Mouse (Mus musculus) gastrocnemius, adult 18-20 months (tissue): ENCODE data around the gene Foxo3. TPM values are rescaled to one million over a fixed set of nuclear protein-coding genes. Genes with fewer than 3 reads are reported as not detected.

ENCODE experiments used
- DNase-seq: peaks from one replicate; pipeline ENCODE4 v3.0.0; 2021; ENCODE audit warnings: low spot score
- total RNA-seq, 2 experiments: library from RNA; stranded (reverse); gene quantifications; 2 replicates each; pipeline ENCODE4 v1.2.3; 2021

Gene Foxo3
- total RNA-seq, 2 experiments from 2014 or later: 23.3 to 29.8 TPM

DNA sequence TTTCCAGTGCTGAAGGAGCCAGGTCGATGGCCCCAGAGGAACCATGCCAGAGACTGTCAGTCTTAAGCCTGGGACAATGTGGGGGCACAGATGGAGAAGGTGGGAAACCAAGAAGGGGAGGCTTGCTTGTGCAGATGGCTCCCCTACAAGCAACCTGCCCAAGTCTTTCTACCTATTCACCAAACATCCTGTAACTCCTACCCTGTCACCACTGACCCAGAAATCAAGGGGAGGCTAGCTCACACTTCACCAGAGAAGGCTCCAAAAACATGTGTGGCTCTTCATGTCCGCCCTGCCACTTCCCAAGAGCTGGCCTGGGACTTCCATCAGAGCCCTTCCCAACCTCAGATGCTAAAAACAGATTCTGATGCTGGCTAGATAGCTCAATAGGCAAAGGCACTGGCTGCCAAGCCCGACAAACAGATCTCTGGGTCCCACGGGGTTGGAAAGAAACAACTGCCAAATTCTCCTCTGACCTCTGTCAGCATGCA, 48.8 kb downstream of the Foxo3 start:
- peak; percentile 62 for DNase-seq

DNA sequence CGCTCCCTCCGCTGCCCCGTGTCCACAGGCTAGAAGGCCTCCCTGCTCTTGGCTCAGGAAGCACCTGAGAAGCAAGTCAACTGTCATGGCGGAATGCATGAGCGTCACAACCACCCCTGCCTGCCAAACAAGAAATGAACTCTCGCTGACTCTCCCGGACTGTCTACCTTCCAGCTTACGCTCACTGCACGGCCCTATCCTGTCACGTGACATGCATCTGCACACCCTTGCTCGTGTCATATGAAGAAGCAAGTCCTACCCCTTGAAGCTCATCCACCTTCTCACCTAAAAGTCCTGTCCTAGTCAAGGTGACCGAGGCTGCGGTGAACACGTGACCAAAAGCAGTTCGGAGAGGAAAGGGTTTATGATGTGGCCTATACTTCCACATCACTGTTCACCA, 50.4 kb downstream of the Foxo3 start:
- DNase-seq: no peak

DNA sequence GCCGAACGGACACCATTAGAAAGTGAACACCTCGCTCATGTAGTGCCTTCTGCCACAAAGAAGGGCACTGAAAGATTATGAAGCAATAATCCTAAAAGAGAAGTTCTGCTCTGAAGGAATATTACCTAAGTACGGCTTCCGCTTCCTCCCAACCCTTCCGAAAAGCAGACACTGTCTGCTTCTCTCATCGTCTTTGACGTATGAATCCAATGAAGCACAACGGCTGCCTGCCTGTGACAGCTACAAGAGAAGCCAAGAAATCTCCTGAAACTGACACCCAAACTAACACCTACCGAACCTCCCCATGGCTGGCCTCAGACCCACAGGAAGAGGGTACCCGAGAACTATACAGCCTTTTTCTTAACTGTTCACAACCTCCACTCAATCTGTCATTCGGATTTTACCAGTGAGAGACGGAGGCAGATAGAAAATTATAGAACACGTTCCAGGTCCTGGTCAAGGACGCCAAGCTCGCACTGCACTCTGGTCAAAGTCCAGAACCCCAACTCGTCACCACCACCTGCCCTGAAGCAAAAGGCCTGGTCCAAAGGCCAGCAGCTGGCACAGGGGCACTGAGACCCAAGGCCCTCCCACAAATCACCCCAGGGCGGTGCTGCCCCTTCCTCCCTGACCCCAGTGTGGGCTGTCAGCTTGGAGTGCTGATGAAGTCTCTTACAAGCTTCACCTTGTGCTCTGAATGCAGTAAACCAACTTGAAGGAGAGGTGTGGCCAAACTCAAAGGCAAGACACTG, 51.2 kb downstream of the Foxo3 start:
- no peak for DNase-seq

DNA sequence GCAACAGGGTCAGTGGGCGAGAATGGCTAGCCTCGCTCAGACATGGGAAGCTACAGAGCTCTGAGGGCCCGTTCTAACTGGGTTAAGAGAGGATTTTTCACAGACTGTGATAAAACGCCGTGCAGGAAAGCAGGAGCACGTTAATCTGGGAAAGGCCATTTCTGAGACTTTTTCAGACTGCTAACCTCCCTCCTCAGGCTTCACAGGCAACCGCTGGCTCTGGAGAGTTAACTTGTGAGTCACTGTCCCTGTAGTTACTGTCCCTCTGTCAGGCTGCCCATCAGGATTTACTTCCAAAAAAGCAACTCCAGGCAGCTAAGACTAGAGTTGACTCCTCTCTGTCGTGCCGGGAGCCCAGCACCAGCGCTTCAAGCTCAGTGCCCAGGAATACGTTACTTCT, 54.6 kb downstream of the Foxo3 start:
- DNase-seq: no peak

DNA sequence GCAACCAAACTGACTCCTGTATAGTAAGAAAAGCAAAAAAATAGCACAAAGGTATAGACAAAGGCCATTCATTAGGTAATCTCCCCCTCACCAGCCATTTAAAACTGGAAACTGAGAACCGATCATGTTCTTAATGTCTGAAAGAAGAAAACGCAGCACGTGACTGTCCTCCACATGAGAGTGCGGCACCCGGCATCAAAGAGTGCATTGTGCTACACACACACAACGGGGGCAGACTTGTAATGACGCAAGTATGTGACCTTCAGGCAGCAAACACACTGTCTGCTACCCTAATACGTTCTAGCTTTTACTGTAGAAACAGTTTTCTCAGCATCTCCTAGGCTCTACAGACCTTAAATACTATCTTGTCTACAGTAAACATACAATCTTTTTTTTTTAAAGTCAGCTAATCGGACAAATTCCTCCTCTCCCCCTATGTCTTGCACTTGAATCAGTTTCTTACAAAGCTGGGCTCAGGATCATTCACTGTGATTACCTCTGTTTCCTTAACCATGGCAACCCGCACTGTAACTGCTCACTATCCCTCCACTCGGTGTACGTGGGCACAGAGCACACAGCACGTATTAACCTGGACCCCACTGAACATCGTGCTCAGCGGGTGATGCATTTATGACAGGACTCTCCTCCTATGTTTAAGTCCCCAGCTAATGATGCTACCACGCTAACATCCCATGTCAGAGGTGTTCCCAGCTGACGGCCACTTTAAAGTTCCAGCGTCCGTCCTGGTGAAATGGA, 55.2 kb downstream of the Foxo3 start:
- DNase-seq: no peak

DNA sequence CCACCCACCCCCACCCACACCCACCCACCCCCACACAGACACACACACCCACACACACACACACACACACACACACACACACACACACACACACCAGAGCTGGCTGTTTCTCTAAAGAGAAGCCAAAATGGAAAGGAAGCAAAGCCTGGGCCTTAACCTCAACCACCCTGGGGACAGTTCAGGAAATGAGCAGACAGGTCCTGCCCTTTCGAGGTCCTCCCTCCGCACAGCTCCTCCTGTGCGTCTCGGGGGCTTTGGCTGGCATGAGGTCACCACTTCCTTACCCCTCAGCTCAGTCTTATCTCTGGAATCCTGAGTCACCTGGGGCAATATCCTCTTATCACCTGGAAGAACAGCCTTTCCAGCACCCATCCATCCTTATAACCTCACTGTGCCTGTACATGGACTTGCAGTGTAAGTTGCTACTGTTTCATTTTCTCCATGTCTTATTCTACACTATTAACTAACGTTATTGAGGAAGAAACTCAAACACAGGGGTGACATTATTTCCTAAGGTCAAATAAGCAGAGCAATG, 56.1 kb downstream of the Foxo3 start:
- DNase-seq: no peak

DNA sequence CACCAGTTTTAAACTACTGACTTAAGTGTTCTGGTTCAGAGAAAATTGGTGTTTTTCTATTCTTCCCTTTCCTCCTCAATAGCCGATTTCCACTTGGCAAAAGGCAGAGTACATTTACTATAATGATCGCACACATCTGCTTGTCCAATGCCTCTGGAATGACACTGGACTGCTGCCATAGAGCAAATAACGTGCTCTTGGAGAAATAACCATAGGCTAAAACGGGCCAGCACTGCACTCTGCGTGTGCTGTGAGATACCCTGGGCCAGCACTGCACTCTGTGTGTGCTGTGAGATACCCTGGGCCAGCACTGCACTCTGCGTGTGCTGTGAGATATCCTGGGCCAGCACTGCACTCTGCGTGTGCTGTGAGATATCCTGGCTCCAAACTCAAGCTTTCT, 65.1 kb downstream of the Foxo3 start:
- DNase-seq: peak; percentile 58

DNA sequence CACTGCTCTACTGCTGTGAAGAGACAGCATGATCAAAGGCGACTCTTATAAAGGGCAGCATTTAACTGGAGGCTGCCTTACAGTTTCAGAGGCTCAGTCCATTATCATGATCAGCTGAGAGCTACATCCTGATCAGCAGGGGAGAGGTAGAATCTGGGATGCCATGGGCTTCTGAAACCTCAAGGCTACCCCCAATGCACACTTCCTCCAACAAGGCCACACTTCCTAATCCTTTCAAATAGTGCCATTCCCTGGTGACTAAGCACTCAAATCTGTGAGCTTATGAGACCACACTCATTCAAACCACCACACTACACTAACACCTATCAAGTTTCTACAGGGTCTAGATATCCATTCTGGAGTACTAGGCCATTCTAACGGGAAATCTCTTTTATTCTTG, 65.9 kb downstream of the Foxo3 start:
- no peak for DNase-seq

DNA sequence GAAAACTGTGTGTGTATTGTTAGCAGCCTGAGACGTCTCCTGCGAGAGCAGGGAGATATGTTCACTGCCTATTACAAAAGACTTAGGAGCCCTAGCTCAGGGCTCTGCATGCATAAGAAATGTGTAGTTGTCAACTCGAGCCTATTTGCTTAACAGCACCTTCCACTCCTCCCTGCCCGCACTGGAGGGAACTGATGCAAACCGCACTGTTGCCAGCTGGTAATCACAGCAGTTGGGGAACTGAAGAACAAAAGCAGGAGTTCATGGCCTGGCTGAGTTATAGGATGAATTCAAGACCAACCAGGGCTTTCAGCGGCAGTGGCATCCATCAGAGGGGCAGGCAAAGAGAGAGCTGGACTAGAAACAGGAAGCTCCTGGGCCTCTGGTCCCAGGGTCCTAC, 66.7 kb downstream of the Foxo3 start:
- DNase-seq: no peak

DNA sequence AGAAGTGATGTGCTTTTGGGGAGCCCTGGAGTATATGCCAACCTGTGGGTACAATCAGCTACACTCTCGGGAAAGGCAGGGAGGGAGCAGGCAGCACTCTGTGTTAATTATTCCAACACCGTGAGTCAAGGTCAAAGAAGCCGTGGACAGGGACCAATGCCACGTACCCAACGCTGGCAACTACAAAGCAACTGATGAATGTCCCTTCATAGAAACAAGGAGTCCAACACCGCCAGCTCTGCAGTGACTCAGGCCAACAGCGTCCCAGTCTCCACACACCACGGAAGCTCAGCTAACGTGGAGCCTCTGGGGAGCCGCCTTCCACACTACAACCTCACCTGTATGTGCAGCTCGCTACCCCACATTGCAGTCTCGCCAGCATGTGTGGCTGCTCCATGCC, 68.9 kb downstream of the Foxo3 start:
- peak; percentile 39 for DNase-seq

DNA sequence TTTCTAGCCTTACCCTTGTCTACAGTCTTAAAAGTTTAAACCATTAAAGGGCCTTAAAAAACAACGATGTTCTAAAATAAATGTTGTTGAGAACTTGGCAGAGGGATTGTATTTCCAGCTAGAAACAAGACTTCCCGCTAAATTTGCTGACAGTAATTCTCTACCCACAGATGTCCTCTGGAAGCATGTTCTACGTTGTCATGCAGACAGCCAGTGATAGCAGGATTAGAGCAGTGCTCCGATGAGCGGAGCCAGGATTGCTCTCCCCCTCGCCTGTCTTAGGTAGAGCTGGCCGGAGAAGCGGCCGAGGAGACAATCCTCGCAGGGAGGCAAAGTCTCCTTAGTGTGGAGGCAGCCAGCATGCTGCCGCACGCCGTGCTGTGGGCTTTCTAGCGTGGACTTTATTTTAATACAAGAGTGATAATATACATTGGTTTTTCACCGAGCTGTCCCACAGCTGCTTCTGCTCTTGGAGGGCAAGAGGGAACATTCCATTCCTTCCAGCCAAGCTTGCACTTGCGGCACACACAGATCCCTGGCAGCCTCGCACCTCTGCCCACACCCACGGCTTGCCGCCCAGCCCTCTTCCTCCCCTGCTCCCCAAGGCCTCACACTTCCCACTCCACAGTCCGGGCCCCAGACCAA, 71.7 kb downstream of the Foxo3 start:
- DNase-seq: peak; percentile 84

DNA sequence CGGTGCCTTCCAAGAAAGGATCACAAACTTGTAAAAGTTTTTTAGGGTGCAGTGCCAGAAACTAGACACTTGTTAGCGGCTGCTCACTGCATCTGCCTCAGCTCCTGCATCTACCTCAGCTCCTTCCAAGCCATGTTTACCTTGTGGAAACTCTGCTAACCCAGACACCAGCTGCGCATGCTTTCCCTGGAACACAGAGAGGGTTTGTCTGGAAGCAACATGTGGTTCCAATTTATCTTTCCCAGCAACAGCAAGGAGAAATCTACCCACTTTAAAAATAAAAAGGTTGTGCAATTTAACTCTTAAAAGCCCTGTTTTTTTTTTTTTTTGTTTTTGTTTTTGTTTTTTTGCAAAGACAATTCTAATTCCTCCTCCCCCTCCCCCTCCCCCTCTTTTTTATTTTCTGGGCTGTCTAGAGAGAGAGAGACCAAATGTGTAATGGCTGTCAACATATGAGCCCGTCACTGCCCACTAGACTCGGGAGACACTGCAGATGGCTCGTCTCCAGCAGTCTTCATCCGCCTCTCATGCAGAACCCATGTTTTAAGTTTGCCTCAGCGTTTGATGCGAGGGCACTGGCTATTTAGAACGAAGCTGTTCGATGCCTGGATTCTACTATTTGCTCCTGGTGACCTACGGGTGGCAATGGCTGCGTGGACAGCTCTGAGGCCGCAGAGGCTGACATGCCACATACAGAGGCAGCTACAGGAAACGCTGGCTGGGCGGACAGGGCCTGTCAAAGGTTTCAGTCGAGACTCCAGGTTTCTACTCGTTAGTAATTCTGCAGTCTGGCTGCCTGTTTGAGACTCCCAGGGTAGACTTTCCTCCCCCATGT, 73.0 kb downstream of the Foxo3 start:
- peak; percentile 42 for DNase-seq

DNA sequence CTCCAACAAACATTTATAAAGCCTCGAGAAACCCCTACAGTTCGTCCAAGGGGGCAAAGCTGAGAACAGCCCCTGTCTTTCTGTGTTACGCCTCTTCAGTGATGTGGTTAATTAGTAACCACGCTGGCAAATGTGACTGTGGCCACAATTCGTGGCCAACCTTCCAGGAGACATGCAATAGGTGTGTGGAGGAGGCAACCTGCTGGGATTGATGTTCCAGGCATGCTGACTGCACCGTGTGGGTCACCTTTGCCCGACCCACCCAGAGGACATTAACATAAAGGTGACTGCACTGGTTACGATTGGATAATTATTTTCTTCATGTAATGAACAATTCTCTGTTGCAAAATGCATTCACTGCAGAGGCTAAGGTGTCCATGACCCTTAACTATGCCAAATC, 74.0 kb downstream of the Foxo3 start:
- no peak for DNase-seq

DNA sequence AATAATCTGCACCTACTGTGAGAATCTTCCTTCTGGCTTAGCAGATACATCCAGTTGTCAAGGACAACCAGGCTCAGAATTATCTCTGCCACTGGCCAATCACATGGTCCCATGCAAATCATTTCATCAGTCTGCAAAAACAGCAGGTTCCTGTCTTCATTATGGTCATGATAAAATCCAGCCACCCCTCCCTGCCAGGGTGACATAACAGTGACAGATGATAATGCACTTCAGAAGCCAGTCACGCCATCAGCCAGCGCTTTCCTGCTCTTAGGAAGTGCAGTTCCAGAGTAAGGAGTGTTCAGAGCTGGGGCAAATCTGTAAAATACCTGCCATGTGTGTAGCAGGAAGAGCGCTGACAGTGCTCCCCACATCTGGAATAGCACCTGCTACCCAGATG, 77.1 kb downstream of the Foxo3 start:
- DNase-seq: no peak

DNA sequence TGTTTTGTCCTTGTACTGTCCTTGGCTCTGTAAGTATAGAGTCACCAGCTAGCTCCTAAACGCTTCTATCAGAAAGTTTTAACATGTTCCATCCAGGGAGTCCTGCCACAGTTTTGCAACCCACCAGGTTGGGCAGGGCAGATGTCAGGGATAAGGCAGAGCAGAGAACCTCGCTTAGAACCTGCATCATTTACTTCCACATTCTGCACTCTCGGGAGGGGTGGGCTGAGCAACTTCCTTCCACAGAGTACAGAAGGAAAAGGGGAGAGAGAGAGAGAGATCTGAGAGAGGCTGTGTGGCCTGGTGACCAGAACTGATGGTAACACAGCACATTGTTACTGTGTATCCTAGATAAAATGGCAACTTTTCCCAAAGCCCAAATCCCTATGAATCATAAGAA, 77.9 kb downstream of the Foxo3 start:
- DNase-seq: no peak

DNA sequence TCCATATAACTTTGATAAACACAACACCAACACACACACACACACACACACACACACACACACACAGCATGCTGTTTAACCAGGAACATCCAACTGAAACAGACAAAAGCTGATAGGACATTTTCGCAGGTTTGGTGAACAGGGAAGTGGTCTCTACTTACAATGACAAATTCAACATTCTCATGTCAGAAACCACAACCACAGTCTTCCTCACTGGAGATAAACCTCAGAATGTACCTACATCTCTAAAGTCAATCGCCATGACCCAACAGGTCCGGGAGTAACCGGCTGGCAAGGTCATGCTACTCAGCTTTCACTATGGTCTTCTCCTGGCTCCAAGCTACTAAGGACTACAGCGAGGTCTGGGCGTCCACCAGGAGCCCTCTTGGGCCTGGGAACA, 81.8 kb downstream of the Foxo3 start:
- DNase-seq: no peak

DNA sequence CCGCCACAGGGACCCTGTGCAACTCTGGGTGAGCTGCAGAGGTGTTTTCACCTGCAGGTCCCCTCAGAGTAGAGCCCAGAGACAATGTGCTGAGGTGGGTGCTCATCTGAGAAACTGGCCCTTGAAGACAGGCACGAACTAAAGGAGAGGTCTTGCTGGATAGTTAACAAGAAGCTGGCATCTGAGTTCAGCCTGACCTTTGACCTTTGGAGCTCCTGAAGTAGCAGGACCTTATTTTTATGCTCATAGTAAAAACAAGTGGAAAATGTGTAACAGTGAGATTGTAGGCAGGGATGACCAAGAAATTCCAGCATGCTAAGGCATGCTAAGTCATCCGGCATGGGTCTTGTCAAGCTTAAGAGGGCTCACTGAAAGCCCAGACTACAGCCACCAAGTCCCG, 82.6 kb downstream of the Foxo3 start:
- no peak for DNase-seq

DNA sequence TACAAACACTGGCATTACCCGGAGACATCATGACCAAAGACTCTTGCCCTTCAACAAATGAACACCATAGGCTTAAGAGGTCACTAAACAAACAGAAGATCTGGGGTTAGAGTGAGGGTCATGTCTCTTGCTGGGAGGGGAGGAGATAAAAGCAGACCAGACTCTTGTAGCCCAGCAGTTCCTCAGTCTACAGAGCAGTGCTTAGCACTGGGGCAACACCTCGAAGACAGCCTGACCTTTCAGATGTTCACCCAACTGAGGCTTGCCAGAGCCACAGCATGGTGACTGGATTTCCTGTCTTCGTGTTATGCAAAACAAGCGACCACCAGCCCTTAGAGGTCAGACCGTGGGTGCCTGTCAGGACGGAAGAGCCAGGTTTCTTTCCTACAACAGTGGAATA, 83.6 kb downstream of the Foxo3 start:
- no peak for DNase-seq

DNA sequence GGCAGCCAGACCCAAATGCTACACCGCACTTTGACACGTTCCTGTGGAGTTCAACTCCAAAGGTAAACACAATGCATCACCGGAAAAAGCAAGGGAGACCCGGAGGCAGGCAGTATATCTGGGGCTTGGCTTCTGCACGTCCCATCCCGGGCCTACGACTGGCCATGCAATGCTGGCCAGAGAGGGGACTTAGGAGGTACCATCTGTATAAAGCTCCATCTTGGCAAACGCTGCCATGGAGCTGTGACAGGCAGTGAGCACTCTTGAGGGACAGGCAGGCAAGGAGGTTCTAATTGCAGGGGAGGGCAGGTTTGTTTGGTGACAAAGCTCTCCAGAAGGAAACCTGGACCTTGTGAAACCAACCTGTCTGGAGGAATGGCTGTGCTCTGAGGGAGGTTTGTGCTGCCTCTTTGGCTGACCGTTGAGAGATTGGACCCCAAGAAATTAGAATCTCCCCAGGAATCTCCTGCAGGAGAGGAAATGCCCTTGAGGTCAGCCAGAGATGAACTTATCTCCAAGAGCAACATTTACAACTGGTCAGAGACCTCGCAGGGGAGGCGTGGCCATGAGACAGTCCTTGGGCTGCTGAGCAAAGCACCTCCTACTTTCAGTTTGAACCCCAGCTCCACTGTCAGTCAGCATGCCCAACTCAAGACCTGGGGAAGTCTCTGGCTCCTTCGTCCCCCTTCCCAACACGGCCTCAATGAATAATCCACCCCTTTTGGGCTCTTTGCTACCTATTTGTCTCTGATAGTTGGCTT, 86.7 kb downstream of the Foxo3 start:
- no peak for DNase-seq

DNA sequence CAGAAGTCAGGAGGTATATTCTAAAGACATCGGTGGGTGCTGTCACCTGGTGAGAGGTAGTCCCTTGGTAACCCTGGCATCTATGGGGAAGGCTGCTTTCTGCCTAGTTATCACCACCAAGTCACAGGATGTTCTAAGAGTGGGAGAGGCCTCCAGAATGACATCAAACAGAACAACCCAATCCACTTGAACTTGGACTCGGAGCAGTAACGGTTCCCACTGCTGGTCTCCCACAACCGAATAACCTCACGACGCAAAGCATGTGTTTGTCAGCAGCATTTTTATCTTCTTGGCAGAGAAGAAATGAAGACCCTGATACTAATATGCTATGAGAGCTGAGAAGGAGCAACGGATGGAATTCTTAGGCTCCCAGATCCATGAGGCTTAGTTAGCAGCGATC, 87.5 kb downstream of the Foxo3 start:
- DNase-seq: no peak

DNA sequence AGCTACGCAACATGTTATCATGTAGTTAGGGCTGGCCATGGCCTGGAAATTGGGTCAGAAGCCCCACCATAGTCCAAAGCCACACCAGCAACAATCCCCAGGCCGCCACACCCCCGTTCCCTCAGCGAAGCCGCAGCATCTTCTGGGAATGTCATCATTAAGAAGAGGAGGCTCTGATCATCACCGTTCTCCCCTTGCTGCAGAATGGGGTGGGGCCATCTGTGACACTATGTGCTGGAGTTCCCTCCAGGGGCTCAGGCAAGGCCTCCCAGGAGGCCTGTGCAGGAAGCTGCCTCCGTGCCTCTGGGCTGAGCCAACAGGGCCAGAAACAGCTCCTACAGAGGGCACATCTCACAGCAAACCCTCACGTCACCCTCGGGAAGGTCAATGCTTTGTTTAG, 88.5 kb downstream of the Foxo3 start:
- peak; percentile 43 for DNase-seq
